Mouse (Mus musculus) layer of hippocampus, adult 2 months (tissue): ENCODE results near the gene Tcea3. TPM values are rescaled to one million over a fixed set of nuclear protein-coding genes. Genes with fewer than 3 reads are reported as not detected.

Experiments used
- DNase-seq, 2 experiments: peaks; one replicate each; pipeline ENCODE4 v3.0.0; 2022; ENCODE audit warnings: low spot score in 2 of 2
- H3K27ac ChIP-seq: fragments of 200-600 bp; 2 replicates; pipeline ENCODE4 v1.8.1; 2022
- H3K4me3 ChIP-seq: fragments of 200-600 bp; 2 replicates; pipeline ENCODE4 v1.8.1; 2022; ENCODE audit warnings: mild to moderate bottlenecking
- CTCF ChIP-seq: fragments of 200-600 bp; conservative IDR thresholded peaks from 2 replicates; pipeline ENCODE4 v1.8.1; 2022; ENCODE audit warnings: antibody characterized with exemption, mild to moderate bottlenecking, moderate library complexity
- total RNA-seq, 2 experiments: library from RNA; stranded (reverse); gene quantifications; 2 replicates each; pipeline ENCODE4 v1.2.3; 2021

The Tcea3 gene
- total RNA-seq, 2 experiments from 2014 or later, result not detected

GRCm38 (mm10) chr4:136263555-136263954 is 16.0 kb downstream of the Tcea3 start:
- no peak overlapping the region for H3K27ac ChIP-seq
- no peak for TF ChIP-seq CTCF
- no peak overlapping the region for H3K4me3 ChIP-seq
- DNase-seq, result no peak

- TF ChIP-seq CTCF, result no peak
- DNase-seq, result no peak
- Histone ChIP-seq H3K27ac (no peak overlapping the region), H3K4me3 (no peak overlapping the region)
Observed at GRCm38 (mm10) chr4:136266716-136267343, 19.3 kb downstream of the Tcea3 start.

- H3K4me3 ChIP-seq, result no peak overlapping the region
- DNase-seq, result no peak
- TF ChIP-seq CTCF, result no peak
- no peak overlapping the region for H3K27ac ChIP-seq
Observed at GRCm38 (mm10) chr4:136268912-136269311, 21.4 kb downstream of the Tcea3 start.

GRCm38 (mm10) chr4:136270648-136271047 is 23.1 kb downstream of the Tcea3 start:
- no peak overlapping the region for H3K4me3 ChIP-seq
- no peak for DNase-seq
- TF ChIP-seq CTCF, result no peak
- no peak overlapping the region for H3K27ac ChIP-seq

GRCm38 (mm10) chr4:136281097-136281496 is 33.6 kb downstream of the Tcea3 start:
- DNase-seq, result no peak
- no peak for TF ChIP-seq CTCF
- Histone ChIP-seq H3K27ac (no peak overlapping the region), H3K4me3 (no peak overlapping the region)

- Histone ChIP-seq H3K27ac (no peak overlapping the region), H3K4me3 (no peak overlapping the region)
- no peak for DNase-seq
- no peak for TF ChIP-seq CTCF
Observed at GRCm38 (mm10) chr4:136281611-136282010, 34.1 kb downstream of the Tcea3 start.

GRCm38 (mm10) chr4:136282621-136283480 is 35.3 kb downstream of the Tcea3 start:
- DNase-seq, result no peak
- no peak for TF ChIP-seq CTCF
- no peak overlapping the region for H3K4me3 ChIP-seq
- peak overlapping the region; percentile 98 for H3K27ac ChIP-seq

- Histone ChIP-seq H3K27ac (peak overlapping the region; percentile 98), H3K4me3 (peak overlapping the region; percentile 92; the same call in 1 of the 2 replicates)
- DNase-seq, result no peak
- TF ChIP-seq CTCF, result no peak
Observed at GRCm38 (mm10) chr4:136283783-136284182, 36.3 kb downstream of the Tcea3 start.

- peak; percentile 92 to 93 for DNase-seq
- Histone ChIP-seq H3K27ac (peak within 1 kb of the TSS; percentile 98), H3K4me3 (peak within 1 kb of the TSS; percentile 92)
- TF ChIP-seq CTCF, result peak; percentile 14; the same call in 1 of the 2 replicates
Observed at GRCm38 (mm10) chr4:136284455-136284854, 36.9 kb downstream of the Tcea3 start, which contains the start of gene Zfp46. Gene Zfp46, plus strand, starts transcription at chr4:136284683.

GRCm38 (mm10) chr4:136284891-136285290 is 37.4 kb downstream of the Tcea3 start:
- DNase-seq, result no peak
- H3K4me3 ChIP-seq, result peak overlapping the region; percentile 92
- H3K27ac ChIP-seq, result peak overlapping the region; percentile 98
- no peak for TF ChIP-seq CTCF

- Histone ChIP-seq H3K4me3 (peak overlapping the region; percentile 92), H3K27ac (peak overlapping the region; percentile 98)
- no peak for TF ChIP-seq CTCF
- DNase-seq, result peak; percentile 92 to 97
Observed at GRCm38 (mm10) chr4:136285348-136285810, 37.9 kb downstream of the Tcea3 start.

- Histone ChIP-seq H3K27ac (peak overlapping the region; percentile 98), H3K4me3 (peak overlapping the region; percentile 92)
- DNase-seq, result peak; percentile 94 to 97
- TF ChIP-seq CTCF, result no peak; the same call in 1 of the 2 replicates
Observed at GRCm38 (mm10) chr4:136285811-136286371, 38.4 kb downstream of the Tcea3 start.
